Mouse (Mus musculus) C3H10T1/2 (cell line): ENCODE data around the gene Rpp25l. TPM values are rescaled to one million over a fixed set of nuclear protein-coding genes. Genes with fewer than 3 reads are reported as not detected.

Source experiments
- polyA plus RNA-seq, 2 experiments: library from polyadenylated mRNA; unstranded; fragments of >200 nt; fragmentation: generic; extraction: Trizol; gene quantifications; one replicate each; pipeline ENCODE4 v1.2.1; 2012; ENCODE audit warnings: missing spikeins in 2 of 2

Gene Rpp25l
- polyA plus RNA-seq = 10 to 100 TPM; 90.6 to 99.4 TPM

DNA sequence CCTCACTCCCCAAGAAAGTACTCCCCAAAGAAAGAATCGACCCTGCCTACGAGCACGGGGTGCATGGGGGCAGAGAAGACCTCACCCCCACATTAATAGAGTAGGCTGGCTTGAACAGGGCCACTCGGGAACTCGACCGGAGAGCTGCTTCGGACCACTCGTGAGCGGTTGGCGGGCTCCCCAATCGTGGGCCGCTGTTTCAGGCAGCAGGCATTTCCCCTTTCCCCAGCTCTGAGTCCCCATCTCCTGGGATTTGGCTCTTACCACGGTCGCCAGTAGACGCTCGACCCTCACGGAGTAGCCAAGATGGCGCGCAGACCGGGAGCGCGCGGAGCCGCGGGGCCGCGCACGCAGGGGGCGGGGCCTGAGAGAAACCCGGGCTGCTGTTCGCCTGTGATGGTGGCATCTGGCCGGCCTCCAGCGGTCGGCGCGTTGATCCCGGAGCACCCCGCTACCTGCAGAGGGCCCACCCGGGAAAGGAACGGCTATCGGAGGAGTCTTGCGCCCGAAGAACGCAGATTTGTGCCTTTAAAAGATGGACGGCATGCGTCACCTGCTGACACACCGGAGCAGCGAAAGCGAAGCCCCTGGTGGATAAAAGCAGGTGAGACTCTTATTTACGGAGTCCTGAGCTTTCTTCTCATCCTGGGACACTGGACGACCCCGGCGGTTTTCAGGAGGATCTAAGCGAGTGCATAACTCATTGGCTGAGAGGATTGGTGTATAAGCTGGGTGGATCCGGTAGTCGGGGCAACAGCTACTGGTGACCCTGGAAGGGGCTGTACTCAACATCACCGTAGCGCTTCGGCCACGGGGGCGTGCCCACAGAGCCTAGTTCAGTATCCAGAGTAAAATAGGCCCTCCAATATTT, at the start of gene Rpp25l:
Gene Rpp25l, minus strand, starts transcription at position 338 of the 871 bp plus-strand sequence.

GRCm38 (mm10) chr4:41755338-41756305, 42.3 kb upstream of the Rpp25l start, which contains the start of gene Sigmar1:
Gene Sigmar1 (minus strand): TSS chr4:41756157.

GRCm38 (mm10) chr4:41754797-41755337, 41.5 kb upstream of the Rpp25l start, which contains the start of gene Galt:
Gene Galt (plus strand): TSS chr4:41755228.

GRCm38 (mm10) chr4:41731052-41731765, 17.9 kb upstream of the Rpp25l start, which contains the start of gene Arid3c:
Gene Arid3c (minus strand): TSS chr4:41731142.

DNA sequence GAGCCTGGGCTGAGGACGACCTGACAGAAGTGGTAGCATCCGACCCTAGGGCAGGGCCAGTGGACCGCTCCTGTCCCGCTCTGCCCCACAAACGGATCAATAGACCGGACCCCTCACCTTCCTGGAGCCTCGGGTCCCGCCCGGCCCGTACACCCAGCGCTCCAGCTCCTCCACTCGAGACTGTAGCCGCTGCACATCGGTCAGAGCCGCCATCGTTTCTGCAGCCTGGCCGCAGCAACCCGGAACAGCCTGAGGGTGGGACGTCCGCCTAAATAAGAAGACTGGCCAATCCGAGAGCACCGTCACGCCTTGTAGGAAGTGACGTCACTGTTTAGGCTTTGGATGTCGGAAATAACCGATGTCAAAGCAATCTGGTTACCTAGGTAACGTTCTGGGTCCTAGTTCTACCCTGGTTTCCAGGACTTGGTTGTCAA, 9.6 kb upstream of the Rpp25l start, which contains the start of gene Dctn3:
Gene Dctn3, minus strand, starts transcription at position 253 of the 434 bp plus-strand sequence.

GRCm38 (mm10) chr4:41699783-41700182, 13.6 kb downstream of the Rpp25l start, which contains the start of gene Il11ra1:
Gene Il11ra1 (plus strand): TSS chr4:41699989.

GRCm38 (mm10) chr4:41696930-41697841, 16.1 kb downstream of the Rpp25l start, which contains the start of gene Cntfr:
Gene Cntfr (minus strand): TSS chr4:41697089.

Other genes starting within 250 kb of the Rpp25l start
- 1 to 10 TPM in 1 of 2 experiments, under 1 TPM in 1; 0.61 to 1.6 TPM for gene Kif24, start 248.6 kb downstream of the Rpp25l start, polyA plus RNA-seq
- 10 to 100 TPM in 1 of 2 experiments, 1 to 10 TPM in 1; 8.3 to 51.5 TPM for gene Nudt2, start 248.4 kb downstream of the Rpp25l start, polyA plus RNA-seq
- 10 to 100 TPM in 1 of 2 experiments, 1 to 10 TPM in 1; 1.2 to 13.2 TPM for gene AI464131, start 210.5 kb downstream of the Rpp25l start, polyA plus RNA-seq
- gene 1110017D15Rik, start 196.2 kb downstream of the Rpp25l start, polyA plus RNA-seq = under 1 TPM; 0.32 to 0.42 TPM
- 1 to 10 TPM; 2.1 to 8.5 TPM for gene Fam219a, start 144.0 kb downstream of the Rpp25l start, polyA plus RNA-seq
- not detected for gene Dnaic1, start 143.8 kb downstream of the Rpp25l start, polyA plus RNA-seq
- under 1 TPM; 0.49 to 0.90 TPM for gene Enho, start 73.2 kb downstream of the Rpp25l start, polyA plus RNA-seq
- gene Cntfr, start 16.4 kb downstream of the Rpp25l start, polyA plus RNA-seq = under 1 TPM in 1 of 2 experiments, not detected in 1; 0.05 TPM
- gene Il11ra1, start 13.5 kb downstream of the Rpp25l start, polyA plus RNA-seq = 100 to 1,000 TPM in 1 of 2 experiments, 10 to 100 TPM in 1; 68.7 to 317 TPM
- gene Dctn3, start 9.6 kb upstream of the Rpp25l start, polyA plus RNA-seq = 100 to 1,000 TPM; 122 to 198 TPM
- not detected for gene Arid3c, start 17.6 kb upstream of the Rpp25l start, polyA plus RNA-seq
- 10 to 100 TPM; 20.2 to 55.7 TPM for gene Galt, start 41.7 kb upstream of the Rpp25l start, polyA plus RNA-seq
- 100 to 1,000 TPM in 1 of 2 experiments, 10 to 100 TPM in 1; 77.0 to 110 TPM for gene Sigmar1, start 42.6 kb upstream of the Rpp25l start, polyA plus RNA-seq
- under 1 TPM in 1 of 2 experiments, not detected in 1; 0.30 TPM for gene Ccl27a, start 60.7 kb upstream of the Rpp25l start, polyA plus RNA-seq
- gene Gm21541, start 190.1 kb upstream of the Rpp25l start, polyA plus RNA-seq = not detected
- not detected for gene Gm20878, start 228.0 kb upstream of the Rpp25l start, polyA plus RNA-seq